Mouse (Mus musculus) liver, adult (tissue): ENCODE results near the gene Sirt7.

Experiments
- GATA4 ChIP-seq: IDR thresholded peaks from 2 replicates; pipeline ENCODE4 v1.6.1; 2014; ENCODE audit warnings: mild to moderate bottlenecking, low read length; ENCODE audit not compliant: insufficient replicate concordance

The Sirt7 gene

DNA sequence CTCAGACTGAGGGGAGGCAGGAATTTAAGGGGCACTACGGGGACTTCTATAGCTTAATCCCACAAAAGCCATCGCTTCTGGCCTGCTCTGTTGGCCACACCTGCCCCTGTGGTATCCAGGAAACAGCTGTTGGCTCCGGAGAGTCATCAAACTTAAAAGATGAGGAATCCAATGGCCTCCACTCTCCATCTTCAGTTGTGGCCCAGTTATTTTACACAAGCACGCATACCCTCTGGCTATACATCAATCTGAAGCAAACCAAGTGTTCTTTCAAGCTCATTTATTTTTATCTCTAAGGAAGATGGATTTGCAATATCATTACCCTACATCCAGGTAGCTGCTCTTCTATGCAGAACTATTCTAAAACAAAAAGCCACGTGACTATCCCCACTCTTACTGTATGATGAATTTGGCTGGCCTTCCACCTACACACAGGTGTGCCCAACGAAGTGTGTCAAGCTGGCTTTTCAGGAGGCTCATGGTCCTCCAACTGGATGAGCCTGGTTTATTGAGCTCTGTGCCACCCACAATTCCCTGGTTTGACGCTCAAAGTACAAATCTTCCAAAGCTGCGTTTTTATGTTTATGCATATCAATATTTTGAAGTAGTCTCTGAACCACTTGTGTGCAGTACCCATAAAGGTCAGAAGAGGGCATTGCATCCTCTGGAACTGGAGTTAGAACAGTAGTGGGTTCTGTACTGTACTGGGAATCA is 42.6 kb downstream of the Sirt7 start:
- no peak for TF ChIP-seq GATA4

DNA sequence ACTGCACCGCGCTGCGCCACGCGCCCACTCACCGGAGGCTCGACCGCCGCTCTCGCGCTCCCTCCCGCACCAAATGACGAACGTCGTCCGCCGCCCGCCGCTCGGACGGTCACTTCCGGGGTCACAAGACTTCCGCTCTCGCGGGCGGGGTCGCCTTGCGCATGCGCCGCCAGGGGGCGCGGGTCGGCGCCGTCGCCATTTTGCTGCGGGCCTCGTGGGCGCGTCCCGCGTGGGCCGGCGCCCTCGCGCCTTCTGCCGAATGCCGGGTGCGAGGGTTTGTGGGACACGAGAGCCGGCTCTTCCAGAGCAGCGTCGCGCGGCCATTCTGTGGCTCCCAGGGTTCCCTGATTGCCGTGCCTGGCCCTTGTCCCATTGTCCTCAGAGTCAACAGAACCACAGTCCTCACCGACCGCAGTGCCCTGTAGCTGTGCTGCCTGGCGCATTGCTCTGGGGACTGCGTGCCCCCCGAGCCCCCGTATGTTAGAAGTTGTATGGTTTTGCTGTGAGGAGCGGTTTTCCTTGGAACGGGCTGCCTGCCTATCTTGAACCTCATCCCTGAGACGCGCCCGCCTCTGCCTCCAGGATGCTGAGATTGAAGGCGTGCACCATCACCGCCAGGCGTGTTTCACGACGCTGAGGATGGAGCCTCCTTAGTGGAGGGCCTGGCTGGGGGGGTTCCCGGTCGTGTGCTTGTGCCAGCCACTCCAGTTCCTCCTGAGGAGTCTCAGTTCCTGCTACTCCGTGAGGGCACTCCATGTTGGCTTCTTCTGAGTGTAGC is 43.4 kb downstream of the Sirt7 start, which contains the start of gene Arhgdia:
Gene Arhgdia (minus strand): TSS at position 135 of the 778 bp plus-strand sequence.
- peak; percentile 6; the same call in 1 of the 2 replicates for TF ChIP-seq GATA4

DNA sequence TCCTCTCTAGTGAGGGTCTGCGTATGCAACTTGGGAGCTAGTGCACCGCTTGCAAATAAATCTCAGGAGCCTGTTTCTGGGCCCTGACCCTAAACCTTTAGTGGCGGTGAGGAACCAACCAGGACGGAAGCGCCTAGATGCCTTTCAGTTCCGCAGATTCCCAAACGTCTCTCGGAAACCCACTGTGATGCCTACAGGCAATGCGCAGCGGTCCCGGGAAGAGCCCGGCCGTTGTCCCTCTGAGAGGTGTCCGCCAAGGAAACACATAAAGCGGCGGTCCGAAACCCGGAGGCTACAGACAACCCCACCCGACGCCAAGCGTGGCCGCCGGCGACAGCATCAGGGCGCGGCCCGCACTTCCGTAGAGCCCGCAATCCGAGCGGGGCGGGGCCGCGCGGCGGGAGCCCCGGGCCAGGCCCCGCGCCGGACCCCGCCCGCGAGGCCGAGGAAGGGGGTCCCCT is 44.1 kb downstream of the Sirt7 start:
- no peak for TF ChIP-seq GATA4

DNA sequence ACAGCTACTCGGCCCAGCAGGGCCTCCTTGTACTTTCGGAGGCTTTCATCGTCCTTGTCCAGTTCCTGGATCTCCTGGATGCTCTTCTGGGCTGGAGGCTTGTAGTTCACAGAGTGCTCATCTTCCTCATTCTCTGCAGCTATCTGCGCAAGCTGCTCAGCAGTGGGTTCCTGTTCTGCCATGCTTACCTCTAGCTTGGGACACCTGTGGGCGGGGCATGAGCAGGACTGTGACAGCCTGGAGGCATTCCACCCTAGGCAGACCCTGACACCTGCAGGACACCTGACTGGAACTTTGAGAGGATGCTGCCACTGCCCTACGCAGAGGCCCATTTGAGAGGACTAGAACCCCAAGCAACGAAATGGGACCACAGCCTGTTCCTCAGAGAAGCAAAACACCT is 44.9 kb downstream of the Sirt7 start:
- no peak for TF ChIP-seq GATA4

DNA sequence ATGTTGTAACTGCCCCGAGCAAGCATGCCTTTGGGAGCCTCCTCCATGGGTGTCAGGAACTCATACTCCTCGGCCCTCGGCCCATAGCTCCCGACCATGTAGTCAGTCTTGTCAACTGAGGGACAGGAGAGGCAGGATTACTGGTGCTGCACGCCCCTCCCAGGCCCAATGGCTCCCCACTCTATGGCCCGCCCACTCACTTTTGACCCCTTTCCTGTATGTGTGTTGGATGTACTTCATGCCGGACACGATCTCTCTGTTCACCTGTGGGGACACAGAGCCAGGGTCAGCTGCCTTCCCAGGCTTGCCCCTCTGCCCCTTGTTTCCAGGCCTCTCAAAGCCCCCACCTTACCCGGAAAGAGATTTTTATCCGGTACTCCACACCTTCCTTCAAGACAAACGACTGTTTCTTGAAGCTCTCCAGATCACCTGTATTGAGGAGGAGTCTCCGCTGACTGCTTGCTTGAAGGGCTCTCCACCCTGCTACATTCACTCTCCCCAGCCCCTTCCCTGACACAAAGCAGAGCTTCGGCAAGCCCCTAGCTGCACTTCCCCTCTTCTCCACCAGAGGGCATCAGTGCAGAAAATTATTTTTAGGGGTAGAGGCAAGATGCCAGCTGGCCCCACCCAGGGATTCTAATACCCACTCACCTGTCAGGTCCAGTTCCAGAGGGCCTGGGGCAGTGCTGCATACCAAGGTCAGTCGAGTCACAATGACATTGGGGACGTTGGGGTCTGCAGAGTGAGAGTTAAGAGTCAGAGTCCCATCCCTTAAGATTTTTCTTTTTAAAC is 45.5 kb downstream of the Sirt7 start:
- TF ChIP-seq GATA4: no peak

DNA sequence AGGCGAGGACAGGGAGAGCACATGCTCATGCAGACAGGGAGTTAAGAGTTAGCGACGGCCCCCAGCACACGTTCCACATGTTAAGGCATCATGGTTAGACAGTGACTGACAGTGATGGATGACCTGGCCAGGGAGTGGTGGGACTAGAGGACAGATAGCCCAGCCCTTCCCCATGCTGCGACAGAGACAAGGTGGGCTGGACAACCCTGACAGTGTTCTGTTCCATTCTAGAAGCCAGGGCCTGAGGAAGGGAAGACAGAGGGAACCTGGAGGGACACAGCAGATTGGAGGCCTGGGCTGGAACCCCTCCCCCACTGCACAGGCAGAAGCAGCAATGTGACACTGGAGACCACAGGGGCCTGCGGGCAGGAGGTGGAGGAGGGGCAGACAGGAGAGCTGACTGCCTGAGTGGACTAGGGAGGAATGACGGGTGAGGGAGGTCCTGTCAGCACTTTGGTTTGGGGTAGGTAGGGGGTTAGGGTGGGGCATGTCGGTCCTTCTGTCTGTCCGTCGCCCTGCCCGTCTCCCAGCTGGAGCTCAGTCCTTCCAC is 46.3 kb downstream of the Sirt7 start:
- TF ChIP-seq GATA4: no peak

DNA sequence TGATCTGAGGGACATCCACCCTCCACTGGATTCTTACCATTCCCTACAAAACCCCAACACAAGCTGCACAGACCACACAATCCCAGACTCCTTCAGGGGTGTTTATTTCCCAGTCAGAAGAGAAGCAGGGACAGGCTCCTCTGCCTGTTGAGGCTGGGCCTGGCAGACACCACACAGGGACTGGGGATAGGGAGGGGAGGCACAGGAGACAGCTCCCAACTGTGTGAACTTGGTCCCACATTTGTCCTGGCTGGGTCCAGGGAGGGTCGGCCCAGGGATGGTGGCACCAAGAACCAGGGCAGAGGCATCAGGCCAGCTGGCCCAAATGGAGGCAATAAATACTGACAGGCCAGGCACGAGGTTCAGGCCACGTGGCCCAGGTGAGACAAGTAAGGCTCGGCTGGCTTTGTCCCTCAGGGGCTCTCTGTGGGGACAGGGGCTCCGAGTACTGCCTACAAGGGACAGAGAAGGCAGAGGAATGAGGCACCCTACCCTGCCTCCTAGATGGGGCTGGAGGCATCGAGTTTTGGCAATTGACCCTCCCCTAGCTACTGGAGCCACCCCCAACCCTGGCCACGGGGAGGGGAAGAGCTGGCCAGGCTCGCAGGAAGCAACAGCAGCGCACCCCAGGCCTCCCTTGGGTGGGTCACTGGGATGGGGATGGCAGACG is 46.9 kb downstream of the Sirt7 start:
- no peak for TF ChIP-seq GATA4

DNA sequence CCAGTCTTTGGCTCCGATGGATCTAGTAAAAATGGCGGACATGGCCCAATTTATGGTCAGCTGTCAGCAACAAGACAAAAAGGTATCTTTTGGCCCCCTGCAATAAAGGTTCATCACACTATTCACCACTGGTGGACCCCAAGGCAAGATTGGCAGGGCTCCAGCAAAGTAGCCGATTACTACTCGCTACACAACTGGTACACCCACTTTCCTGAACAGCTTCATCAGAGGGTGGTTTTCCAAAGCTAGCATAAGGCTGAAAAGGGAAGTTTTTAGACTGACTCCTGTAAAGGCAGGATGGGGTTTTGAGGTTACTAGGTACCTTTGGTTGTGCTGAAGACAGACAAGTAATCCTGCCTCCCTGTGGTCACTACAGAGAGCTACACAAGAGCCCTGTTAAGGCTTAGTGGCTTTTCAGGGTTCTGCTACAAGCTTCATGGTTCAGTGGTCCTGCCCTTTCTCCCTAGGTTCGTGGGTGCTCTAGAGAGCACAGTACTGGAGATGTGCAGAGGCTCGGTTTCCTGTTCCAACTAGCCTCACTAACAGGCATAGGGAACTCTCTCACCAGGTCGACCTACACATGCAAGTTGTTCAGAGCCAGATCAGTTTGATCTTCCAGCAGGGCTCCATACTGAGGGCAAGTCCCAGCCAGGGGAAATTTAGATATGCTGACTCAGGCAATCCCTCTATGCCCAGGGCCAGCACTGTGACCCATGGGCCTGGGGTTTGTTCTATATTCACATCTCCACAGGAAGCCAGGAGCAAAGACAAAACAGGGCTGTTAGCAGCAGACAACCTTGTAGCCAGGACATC is 47.6 kb downstream of the Sirt7 start:
- TF ChIP-seq GATA4: no peak

DNA sequence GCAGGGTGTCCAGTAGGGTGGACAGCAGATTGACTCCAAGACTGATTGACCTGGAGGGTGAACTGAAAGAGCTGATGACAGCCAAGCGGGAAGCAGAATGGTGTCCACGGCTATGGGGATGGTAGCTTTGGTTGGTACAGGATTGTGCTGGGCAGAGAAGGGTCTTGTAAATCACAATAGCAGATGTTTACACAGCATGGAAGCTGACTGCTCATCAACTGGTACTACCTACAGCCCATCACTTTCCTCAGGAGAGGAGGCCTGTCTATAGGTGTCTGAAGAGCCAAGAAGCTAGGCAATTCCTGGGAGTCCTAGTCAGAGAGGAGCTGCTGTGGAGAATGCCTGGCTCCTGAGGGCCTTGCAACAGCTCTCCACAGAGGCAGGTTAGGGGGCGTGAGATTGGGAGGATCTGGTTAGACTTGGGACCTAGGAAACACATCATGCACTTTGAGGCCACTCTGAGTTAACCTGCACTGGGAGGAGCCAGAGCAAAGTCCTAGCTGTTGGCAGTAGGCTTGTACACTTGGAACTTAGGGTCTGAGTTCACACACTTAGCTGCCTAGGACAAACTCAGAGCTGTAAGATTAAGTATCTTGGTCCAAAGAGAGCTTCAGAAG is 48.6 kb downstream of the Sirt7 start:
- no peak for TF ChIP-seq GATA4

DNA sequence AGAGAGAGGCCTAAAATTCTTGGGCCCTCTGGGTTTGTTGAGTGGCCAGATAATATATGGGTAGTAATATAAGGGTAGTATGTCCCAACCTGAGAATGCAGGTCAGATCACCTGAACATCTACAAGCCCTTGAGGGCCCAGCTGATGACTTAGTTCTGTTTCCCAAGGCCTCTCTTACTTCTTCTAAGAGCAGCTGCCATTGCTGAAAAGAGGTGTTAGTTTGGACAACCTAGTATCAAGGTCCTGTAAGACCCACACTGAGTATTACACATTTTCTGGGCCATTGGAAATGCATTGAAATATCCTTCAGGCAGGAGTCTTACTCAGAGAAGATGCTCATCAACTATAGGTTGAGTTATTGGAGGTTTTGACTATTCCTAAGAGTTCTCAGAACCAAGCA is 49.1 kb downstream of the Sirt7 start:
- no peak for TF ChIP-seq GATA4

DNA sequence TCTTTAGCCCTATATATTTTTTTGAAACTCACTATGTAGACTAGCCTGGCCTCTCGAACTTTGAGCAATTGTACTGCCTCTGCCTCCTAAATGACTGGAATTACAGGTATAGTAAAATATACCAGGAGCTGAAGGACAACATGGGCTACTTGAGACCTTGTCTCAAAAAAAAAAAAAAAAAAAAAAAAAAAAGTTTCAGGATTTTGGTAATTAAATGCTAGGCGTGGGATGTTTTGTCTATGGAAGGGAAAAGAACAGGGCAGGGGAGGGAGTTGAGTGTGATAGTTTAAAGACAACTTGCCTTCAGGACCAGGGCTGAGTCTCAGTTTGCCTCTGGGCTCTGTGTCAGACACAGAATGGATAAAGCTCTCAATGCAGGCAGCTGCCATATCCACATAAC is 50.0 kb downstream of the Sirt7 start:
- no peak for TF ChIP-seq GATA4

DNA sequence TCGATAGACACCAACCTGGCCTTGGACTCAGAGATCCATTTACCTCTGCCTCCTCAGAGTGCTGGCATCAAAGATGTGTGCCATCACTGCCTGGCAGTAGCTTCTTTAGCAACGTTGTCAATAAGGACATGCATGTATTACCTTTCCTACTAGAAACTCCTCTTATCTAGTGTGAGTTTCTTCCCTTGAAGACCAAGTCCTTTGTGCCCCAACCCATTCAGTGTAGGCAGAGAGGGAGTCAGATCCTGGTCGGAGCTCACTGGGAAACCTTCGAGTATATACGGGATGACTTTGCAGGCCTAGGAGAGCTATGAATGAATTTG is 50.8 kb downstream of the Sirt7 start:
- TF ChIP-seq GATA4: no peak

DNA sequence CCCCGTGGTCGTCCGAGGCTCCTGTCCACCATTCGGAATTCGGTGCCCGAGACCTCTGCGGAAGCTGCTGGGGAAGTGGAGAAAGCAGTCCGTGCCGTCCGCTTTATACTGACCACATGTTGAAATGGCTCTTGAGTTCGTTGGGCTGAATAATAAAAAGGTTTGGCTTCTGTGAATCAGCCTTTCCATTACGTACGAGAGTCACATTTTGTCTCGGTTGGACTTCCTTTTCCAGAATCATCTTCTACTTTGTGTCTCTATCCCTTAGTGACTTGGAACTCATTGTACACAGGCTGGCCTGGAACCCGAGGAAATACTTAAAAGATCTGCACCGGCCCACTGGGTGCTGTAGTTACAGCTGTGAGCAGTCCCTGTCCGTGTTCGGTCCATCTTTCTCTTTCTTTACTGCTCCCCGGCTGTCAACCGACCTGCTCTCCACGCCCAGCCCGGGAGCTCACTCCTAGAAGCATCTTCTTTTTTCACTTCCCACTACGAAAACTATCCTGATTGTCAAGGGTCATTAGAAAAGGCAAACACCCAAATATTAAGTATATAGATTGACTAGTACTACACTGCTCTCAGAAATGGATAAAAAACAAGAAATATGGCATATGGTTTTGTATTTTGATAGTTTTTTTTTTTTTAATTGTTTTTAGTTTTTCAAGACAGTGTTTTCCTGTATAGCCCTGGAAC is 51.3 kb downstream of the Sirt7 start:
- no peak for TF ChIP-seq GATA4
